Mouse (Mus musculus): ENCODE measurements around the gene Matn4.

Matn4 gene

DNA sequence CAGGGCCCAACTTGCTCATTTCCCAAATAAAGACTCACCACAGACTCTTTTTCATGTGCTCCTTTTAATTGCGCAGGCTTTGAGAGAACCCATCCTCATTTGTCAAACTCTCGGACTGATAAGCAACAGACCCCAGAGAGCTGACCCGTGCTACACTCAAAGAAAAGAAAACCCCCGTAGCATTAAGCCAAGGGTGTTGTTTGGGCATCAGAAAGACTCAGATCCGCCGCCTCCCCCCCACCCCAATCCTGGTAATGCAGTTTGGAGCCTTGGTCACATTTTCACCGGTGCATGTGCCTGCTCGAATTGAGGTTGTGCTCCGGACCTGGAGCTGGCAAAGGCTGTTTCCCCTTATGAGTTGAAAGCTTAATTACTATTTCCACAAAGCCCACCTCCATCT, at the start of gene Matn4:
TSS of gene Matn4 (minus strand) at position 101 of the 400 bp plus-strand sequence.
- DNase-seq (ENCODE audit: low spot score in 2 of 2), result no peak

DNA sequence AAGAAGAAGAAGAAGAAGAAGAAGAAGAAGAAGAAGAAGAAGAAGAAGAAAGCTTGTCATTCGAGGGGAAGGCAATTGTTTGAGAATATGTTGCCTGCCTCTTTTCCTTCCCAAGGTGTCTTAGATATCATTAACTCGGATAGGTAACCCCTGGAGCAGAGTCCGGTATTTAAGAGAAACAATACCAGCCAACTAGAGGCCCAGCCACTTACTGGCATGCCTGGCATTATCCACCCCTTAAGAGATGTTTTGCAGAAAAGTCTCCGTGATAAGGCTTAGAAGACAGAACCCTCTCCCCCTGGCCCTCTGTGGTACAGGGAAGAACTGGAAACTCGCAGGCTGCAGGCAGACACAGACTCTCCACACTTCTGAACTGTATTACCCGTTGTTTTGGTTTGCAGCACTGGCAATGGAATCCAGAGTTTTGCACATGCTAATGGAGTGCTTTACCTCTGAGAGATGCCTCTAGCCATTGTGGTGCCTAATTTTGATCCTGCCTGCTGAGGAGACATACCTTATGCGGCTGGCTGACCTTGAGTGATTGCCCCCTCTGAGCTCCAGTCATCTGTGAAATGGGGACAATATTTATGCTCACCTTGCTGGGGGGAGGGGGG, 49.0 kb upstream of the Matn4 start:
- no peak for DNase-seq (ENCODE audit: low spot score in 2 of 2)

- DNase-seq (ENCODE audit: low spot score in 2 of 2), result no peak
These were observed 48.2 kb upstream of the Matn4 start for GRCm38 (mm10) chr2:164453047-164453757.

DNA sequence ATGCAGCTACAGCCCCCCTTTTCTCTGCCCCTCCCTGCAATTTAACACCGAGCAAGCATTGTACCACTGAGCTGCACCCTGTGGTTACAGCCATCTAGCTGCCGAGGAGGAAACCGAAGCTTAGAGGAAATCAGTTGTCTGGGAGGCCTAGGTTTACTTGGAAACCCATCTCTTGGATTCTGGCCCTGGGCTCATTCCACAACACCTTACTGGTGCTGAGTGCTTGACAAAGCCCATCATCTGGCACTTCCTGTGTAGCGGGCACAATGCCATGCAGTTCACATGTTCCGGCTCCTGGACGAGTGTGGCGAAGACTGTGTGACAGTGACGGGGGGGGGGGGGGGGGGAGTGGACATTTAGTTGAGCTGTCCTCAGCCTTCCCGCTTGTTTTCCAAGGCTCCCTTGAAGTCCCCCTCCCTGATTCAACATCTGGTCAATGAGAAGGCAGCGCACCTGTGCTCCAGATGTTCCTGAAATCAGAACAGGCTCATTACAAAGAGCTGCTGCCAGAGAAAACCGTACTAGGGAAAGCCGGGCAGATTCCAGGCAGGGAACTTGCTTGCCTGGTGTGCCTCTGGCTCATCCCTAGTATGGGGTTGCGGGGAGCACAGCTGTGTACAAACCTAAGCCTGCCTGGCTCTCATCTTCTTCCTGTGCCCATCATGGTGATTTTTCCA, 47.2 kb upstream of the Matn4 start:
- no peak for DNase-seq (ENCODE audit: low spot score in 2 of 2)

- DNase-seq (ENCODE audit: low spot score in 2 of 2), result no peak
These were observed 44.5 kb upstream of the Matn4 start for GRCm38 (mm10) chr2:164449341-164450042.

- no peak for DNase-seq (ENCODE audit: low spot score in 2 of 2)
These were observed 44.0 kb upstream of the Matn4 start for GRCm38 (mm10) chr2:164448921-164449320.

- no peak for DNase-seq (ENCODE audit: low spot score in 2 of 2)
These were observed 43.2 kb upstream of the Matn4 start for GRCm38 (mm10) chr2:164448140-164448539.

DNA sequence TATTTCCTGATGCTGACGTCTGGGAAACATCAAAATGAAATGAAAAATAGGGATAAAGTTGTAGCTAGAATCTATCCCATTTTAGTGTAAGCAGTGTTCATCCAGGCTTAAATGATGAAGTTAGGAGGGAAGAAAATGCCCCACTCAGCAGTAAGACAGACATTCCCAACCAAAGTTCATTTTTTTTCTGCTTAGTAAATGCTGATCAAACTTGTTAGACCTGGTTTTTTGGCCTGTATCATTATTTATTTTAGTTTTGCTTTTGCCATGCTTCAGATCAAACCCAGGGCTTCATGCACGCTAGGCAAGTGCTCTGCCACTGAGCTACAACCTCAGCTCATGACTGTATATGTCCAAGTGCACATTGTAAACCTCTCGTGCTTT, 41.1 kb upstream of the Matn4 start:
- no peak for DNase-seq (ENCODE audit: low spot score in 2 of 2)

GRCm38 (mm10) chr2:164445399-164446085, 40.6 kb upstream of the Matn4 start:
- DNase-seq (ENCODE audit: low spot score in 2 of 2), result no peak

- no peak for DNase-seq (ENCODE audit: low spot score in 2 of 2)
These were observed 39.7 kb upstream of the Matn4 start for GRCm38 (mm10) chr2:164444701-164445100.

DNA sequence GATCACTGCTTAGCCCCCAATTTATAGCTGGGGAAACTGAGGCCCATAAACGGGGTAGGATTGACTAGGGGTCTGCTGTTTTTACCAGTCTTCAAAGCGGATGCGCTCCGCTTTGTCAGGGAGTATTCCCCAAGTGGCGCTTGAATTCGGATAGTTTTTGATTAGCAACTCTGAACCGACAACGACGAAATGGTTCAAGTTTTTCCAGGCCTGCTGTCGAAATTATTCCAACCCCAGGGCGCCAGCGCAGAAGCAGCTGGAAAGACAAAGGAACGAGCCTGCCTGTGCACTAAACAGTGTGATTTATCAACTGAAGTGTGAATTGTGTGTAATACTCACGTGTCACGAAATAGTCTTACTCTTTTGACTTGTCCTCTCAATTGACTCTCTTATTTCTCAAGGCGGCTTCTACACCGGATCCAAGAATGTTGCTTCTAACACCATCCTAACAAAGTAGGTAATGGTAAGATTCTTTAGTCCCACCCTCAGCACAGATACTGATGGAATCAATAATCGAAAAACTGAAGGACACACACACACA, 38.6 kb upstream of the Matn4 start, which contains the start of gene Sdc4:
TSS of gene Sdc4 (minus strand) at position 428 of the 541 bp plus-strand sequence.
- DNase-seq (ENCODE audit: low spot score in 2 of 2), result no peak

DNA sequence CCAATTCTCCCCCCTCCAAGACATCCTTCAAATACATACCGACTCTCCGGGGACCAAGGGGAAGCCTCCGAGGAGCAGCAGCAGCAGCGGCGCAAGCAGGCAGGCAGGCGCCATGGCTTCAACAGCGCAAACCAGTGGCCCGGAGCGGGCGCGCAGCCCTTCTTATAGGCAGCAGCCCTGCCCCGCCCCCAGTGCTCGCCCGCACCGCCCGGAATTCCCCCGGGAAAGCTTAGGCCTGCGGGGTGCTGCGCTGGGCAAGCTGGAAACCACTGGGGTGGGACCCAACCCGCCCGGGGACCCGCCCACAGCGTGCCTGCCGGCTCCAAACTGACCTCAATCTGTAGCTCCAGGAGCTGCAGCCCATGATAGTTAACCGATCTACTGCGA, 38.1 kb upstream of the Matn4 start:
- peak; percentile 57 to 76 for DNase-seq (ENCODE audit: low spot score in 2 of 2)

DNA sequence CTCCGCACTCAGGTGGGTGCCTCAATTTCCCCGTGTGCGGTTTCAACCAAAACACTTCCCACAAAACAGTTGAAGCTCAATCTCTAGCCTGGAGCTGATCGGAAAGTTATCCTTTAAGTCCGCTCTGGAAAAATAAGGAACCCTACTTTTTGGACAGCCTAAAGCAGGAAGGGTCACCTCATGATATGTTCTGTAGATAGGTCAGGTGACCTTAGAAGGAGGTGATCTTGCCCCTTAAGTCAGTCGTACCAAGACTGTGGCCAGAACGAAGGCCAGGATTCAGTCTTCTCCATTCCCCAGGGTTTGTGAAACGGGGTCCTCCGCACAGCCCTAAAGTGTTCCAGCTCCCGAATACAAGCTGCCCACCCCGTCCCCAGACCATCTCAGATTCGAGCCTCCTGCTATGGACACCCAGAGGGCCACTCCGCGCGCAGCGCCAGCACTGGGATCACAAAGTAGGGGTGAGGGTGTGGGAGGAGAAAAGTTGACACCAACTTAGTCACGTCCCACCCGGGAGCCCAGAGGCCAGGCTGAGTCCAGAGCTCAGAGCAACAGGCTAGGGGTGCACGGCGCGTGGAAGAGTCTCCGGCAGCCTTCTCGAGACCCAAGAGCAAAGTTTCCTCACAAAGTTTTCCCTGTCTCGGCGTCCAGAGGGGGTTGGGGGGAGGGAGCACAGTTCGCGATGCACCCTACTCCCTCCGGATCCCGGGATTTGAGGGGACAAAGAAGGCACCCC, 37.5 kb upstream of the Matn4 start:
- no peak for DNase-seq (ENCODE audit: low spot score in 2 of 2)

DNA sequence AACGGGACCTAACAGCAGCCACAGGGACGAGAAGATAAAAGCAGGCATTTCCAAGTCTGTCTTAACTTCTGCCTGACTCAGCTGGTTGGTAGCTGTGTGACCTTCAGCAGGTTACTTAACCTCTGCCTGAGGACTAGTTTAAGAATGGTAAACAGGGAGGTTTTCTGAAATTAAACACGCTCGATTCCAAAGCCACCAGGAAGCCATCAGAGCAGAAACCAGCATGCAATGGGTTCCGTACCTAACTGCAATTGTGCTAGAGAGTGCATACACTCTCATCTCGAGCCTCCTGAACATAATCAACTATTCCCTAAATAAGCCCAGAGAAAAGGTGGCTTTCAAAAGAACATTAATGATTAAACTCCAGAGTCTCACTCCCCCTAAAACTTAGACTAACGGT, 36.8 kb upstream of the Matn4 start:
- DNase-seq (ENCODE audit: low spot score in 2 of 2), result no peak

- no peak for DNase-seq (ENCODE audit: low spot score in 2 of 2)
These were observed 36.2 kb upstream of the Matn4 start for GRCm38 (mm10) chr2:164441155-164441554.

DNA sequence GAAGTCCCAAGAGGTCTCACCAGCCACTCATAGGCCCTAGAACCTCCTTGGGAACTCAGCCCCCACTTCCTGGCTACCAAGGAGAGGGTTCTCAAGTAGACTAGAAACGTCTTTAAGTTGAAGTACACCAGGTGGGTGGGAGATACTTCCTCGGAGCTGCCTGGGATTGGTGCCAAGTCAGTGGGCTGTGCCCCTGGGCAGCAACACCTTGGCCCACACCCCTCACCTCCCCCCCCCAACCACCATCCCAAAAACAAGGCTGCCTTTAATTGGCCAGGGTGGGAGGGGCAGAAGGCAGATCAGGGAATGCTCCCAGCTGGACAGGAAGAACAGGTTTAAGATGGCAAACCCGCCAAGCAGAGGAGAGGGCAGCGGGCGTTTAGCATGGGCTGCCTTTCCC, 35.4 kb upstream of the Matn4 start:
- DNase-seq (ENCODE audit: low spot score in 2 of 2), result no peak

DNA sequence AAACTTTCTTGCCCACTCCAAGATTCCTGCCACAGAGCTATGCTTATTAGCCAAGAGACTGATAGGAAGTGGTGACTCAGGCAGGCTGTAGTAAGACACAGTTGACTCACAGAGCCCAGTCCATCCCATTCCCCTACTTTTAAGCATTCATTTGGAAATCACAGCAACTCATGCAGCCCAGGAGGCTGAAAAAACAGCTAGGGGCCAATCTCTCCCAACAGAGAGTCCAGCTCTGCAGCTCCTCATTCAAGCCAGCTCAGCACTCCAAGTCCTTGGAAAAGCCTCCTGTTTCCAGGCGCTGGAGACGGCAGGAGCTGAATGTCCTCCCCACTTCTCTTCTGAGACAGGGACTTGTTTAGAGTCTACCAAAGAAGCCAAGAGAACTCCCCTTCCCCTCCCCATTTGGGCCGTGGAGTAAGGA, 34.1 kb upstream of the Matn4 start:
- DNase-seq (ENCODE audit: low spot score in 2 of 2), result peak in 1 of 2 experiments; percentile 25

GRCm38 (mm10) chr2:164438257-164438656, 33.3 kb upstream of the Matn4 start:
- DNase-seq (ENCODE audit: low spot score in 2 of 2), result no peak

DNA sequence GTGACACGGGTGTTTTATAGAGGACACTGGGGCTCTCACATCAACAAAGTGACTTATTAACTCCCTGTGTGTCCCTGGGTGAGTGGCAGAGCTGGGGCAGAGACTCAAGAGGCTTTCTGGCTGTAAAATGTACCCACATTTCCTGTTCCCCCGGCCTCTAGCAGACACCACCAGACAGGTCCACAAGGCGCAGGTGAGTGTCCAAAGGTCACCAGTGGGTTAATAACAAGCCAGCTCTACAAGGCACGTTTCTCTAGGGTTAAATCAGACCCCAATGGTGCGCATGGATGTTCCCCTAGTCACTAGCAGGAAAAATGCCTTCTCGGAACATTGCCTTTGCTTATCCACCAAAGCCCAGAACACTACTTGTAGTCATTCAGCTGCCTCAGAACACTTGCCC, 32.8 kb upstream of the Matn4 start:
- DNase-seq (ENCODE audit: low spot score in 2 of 2), result no peak

DNA sequence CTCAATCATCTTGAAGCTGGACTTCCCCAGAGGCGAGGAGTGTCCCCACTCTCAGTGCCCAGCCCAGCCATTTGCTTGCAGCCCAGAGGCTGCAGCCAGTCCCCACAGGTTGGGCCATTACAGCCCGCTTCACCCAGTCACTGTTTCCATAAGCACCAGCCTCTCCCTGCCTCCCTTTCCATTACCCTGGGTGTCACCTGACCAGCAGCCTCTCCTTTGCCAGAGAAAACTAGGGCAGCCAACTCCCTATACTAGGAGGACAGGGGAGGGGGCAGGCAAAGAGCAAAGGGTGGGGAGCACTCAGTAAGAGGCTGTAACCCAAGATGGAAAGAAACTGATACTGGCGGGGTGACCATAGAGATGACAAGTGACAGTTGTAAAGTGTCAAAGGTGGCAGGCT, 32.0 kb upstream of the Matn4 start:
- no peak for DNase-seq (ENCODE audit: low spot score in 2 of 2)

All from right cerebral cortex, adult 2 months (tissue).